8 mouse cellular contexts compared by ENCODE assay signal in the genomic region with DNA sequence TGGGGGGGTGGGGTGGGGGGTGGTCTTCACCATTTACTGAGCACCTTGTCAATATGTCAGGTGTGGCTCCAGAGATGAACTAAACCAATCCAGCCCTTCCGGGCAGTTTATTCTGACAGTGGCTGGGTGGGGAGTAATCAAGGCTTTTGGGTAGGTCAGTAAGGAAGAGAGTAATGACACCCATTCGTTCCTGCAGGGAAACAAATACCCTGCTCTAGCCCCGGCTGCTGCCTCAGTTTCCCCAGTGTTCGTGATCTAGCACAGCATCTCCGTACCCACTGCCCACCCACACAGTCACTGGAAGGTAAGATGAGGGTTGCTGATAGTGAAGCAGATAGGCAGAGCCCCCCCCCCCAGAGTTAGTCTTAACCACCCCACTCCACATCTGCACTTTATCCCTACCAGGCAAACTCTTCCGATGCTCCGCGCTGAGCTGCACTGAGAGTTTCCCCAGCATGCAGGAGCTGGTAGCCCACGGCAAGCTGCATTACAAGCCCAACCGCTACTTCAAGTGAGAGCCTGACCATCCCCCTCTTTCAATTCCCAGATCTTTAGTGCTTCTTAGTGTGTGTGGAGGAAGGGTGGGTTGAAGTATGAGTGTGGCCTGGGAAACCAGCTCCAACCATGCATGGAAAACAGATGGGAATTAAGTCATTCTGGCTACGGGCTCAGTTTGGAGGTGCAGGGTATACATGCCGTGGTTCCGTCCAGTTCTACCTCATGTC. TPM values are rescaled to one million over a fixed set of nuclear protein-coding genes. Genes with fewer than 3 reads are reported as not detected.
DNase-seq lines count a peak whose midpoint lies in the region; ATAC-seq lines count a peak whose summit lies in the region.

No protein-coding gene starts in this region.

- H3K9ac ChIP-seq in heart, embryonic 11.5 days (ENCODE audit: low read depth, low read length) = 0 out of 2 replicates have a peak overlapping the region, but pooled peaks have one; percentile 10
- no peak overlapping the region for H3K9ac ChIP-seq in hindbrain, embryonic 15.5 days
- H3K9ac ChIP-seq in midbrain, embryonic 13.5 days (replicated peaks) = peak overlapping the region; percentile 1; the same call in 1 of the 2 replicates

- H3K4me1 ChIP-seq in heart, embryonic 11.5 days (ENCODE audit: control insufficient read depth, insufficient read depth, low read length) = peaks cover 17% of the 10 kb centered on the region
- peaks cover 35% of the 10 kb centered on the region for H3K4me1 ChIP-seq in hindbrain, embryonic 15.5 days (replicated peaks)
- peaks cover 25% of the 10 kb centered on the region for H3K4me1 ChIP-seq in midbrain, embryonic 13.5 days (replicated peaks)

- 75% methylated on average over 13 of the region's 13 CpGs for WGBS in heart, embryonic 11.5 days (ENCODE audit: insufficient replicate concordance)
- 84% methylated on average over 13 of the region's 13 CpGs for WGBS in hindbrain, embryonic 15.5 days
- WGBS in midbrain, embryonic 13.5 days = 80% methylated on average over 13 of the region's 13 CpGs

- no peaks in the 10 kb centered on the region for H3K9me3 ChIP-seq in heart, embryonic 11.5 days (replicated peaks; ENCODE audit: control insufficient read depth, low read length)
- H3K9me3 ChIP-seq in hindbrain, embryonic 15.5 days = no peaks in the 10 kb centered on the region
- H3K9me3 ChIP-seq in midbrain, embryonic 13.5 days = no peaks in the 10 kb centered on the region

- H3K4me3 ChIP-seq in heart, embryonic 11.5 days (ENCODE audit: low read depth, low read length) = peak overlapping the region; percentile 74
- H3K4me3 ChIP-seq in hindbrain, embryonic 15.5 days = peak overlapping the region; percentile 72; the same call in 1 of the 2 replicates
- H3K4me3 ChIP-seq in midbrain, embryonic 13.5 days (replicated peaks) = no peak overlapping the region; the same call in 1 of the 2 replicates

- no peaks in the 10 kb centered on the region; the same call in 1 of the 2 replicates for H3K36me3 ChIP-seq in heart, embryonic 11.5 days (ENCODE audit: control insufficient read depth, insufficient read depth, low read length)
- no peaks in the 10 kb centered on the region for H3K36me3 ChIP-seq in hindbrain, embryonic 15.5 days
- peaks cover 26% of the 10 kb centered on the region for H3K36me3 ChIP-seq in midbrain, embryonic 13.5 days

- peak overlapping the region; percentile 87 for H3K4me2 ChIP-seq in heart, embryonic 11.5 days
- peak overlapping the region; percentile 89 for H3K4me2 ChIP-seq in hindbrain, embryonic 15.5 days
- peak overlapping the region; percentile 74 for H3K4me2 ChIP-seq in midbrain, embryonic 13.5 days (replicated peaks)

- no peak overlapping the region for H3K27ac ChIP-seq in heart, embryonic 11.5 days (ENCODE audit: low read depth, low read length)
- no peak overlapping the region for H3K27ac ChIP-seq in hindbrain, embryonic 15.5 days (replicated peaks)
- no peak overlapping the region for H3K27ac ChIP-seq in midbrain, embryonic 13.5 days

- no peaks in the 10 kb centered on the region for H3K27me3 ChIP-seq in heart, embryonic 11.5 days (ENCODE audit: control insufficient read depth, insufficient read depth, low read length)
- H3K27me3 ChIP-seq in hindbrain, embryonic 15.5 days = no peaks in the 10 kb centered on the region
- H3K27me3 ChIP-seq in midbrain, embryonic 13.5 days = no peaks in the 10 kb centered on the region

- ATAC-seq in heart, embryonic 11.5 days (replicated peaks; ENCODE audit: insufficient number of reproducible peaks, low FRiP score, low TSS enrichment) = no peak
- ATAC-seq in hindbrain, embryonic 15.5 days (ENCODE audit: low FRiP score, low read depth) = no peak
- ATAC-seq in midbrain, embryonic 13.5 days = no peak
- no peak for ATAC-seq in inflammation-experienced regulatory T-cells, adult 6 months

- intact Hi-C loops in heart, postnatal 10 days (cut with DNase I) = loop anchor here (10.0 kb wide), 1 partner anchor 174 kb away; no protein-coding TSS in a partner anchor

- no peak for DNase-seq in heart, postnatal 10 days
- peak; percentile 40 for DNase-seq in brain, adult 2 months (ENCODE audit: low read depth, low spot score)
- no peak for DNase-seq in adrenal gland, adult 18-20 months (ENCODE audit: low spot score in 2 of 2)
- no peak for DNase-seq in gastrocnemius, postnatal 10 days

RNA-seq across cellular contexts. Expression of a gene that starts 1.4 kb away (rescaled TPM):
- 56.4 and 59.9 TPM in 2 replicates for polyA plus RNA-seq in heart, embryonic 11.5 days (2014; fragmentation: Nextera tagmentation; extraction: Ambion mirVana)
- 10 to 100 TPM; 18.9 to 19.8 TPM for total RNA-seq in heart, postnatal 10 days (2021)
- 60.6 and 75.8 TPM in 2 replicates for polyA plus RNA-seq in hindbrain, embryonic 15.5 days (2015; fragmentation: Nextera tagmentation; extraction: Ambion mirVana)
- 68.0 and 69.0 TPM in 2 replicates for polyA plus RNA-seq in midbrain, embryonic 13.5 days (2015; fragmentation: Nextera tagmentation; extraction: Ambion mirVana)
- polyA plus RNA-seq in inflammation-experienced regulatory T-cells, adult 6 months (2017; shearing (Covaris generic)) = 10 to 100 TPM; 49.2 to 71.1 (median 57.9) TPM
- 10 to 100 TPM; 28.9 to 31.8 TPM for total RNA-seq in adrenal gland, adult 18-20 months (2021)
- 10 to 100 TPM; 18.1 to 21.5 TPM for total RNA-seq in gastrocnemius, postnatal 10 days (2021)

RNA-seq across cellular contexts. Expression of a gene that starts 7.5 kb away (rescaled TPM):
- 0.43 and 0.62 TPM in 2 replicates for polyA plus RNA-seq in heart, embryonic 11.5 days (2014; fragmentation: Nextera tagmentation; extraction: Ambion mirVana)
- under 1 TPM in 1 of 2 experiments, not detected in 1; 0.47 TPM for total RNA-seq in heart, postnatal 10 days (2021)
- 0.44 and 0.56 TPM in 2 replicates for polyA plus RNA-seq in hindbrain, embryonic 15.5 days (2015; fragmentation: Nextera tagmentation; extraction: Ambion mirVana)
- 0.81 and 0.93 TPM in 2 replicates for polyA plus RNA-seq in midbrain, embryonic 13.5 days (2015; fragmentation: Nextera tagmentation; extraction: Ambion mirVana)
- polyA plus RNA-seq in inflammation-experienced regulatory T-cells, adult 6 months (2017; shearing (Covaris generic)) = under 1 TPM; 0.57 to 0.93 (median 0.91) TPM
- total RNA-seq in adrenal gland, adult 18-20 months (2021) = under 1 TPM in 1 of 2 experiments, not detected in 1; 0.38 TPM
- under 1 TPM; 0.40 to 0.54 TPM for total RNA-seq in gastrocnemius, postnatal 10 days (2021)

RNA-seq across cellular contexts. Expression of a gene that starts 56.3 kb away (rescaled TPM):
- 278 and 323 TPM in 2 replicates for polyA plus RNA-seq in heart, embryonic 11.5 days (2014; fragmentation: Nextera tagmentation; extraction: Ambion mirVana)
- 100 to 1,000 TPM; 127 to 144 TPM for total RNA-seq in heart, postnatal 10 days (2021)
- 179 and 192 TPM in 2 replicates for polyA plus RNA-seq in hindbrain, embryonic 15.5 days (2015; fragmentation: Nextera tagmentation; extraction: Ambion mirVana)
- polyA plus RNA-seq in midbrain, embryonic 13.5 days (2015; fragmentation: Nextera tagmentation; extraction: Ambion mirVana) = 283 and 294 TPM in 2 replicates
- polyA plus RNA-seq in inflammation-experienced regulatory T-cells, adult 6 months (2017; shearing (Covaris generic)) = 100 to 1,000 TPM; 269 to 417 (median 346) TPM
- total RNA-seq in adrenal gland, adult 18-20 months (2021) = 100 to 1,000 TPM; 169 to 184 TPM
- 100 to 1,000 TPM in 1 of 2 experiments, 10 to 100 TPM in 1; 85.1 to 108 TPM for total RNA-seq in gastrocnemius, postnatal 10 days (2021)
